Mouse (Mus musculus): ENCODE data around the gene Uck2.

DNA sequence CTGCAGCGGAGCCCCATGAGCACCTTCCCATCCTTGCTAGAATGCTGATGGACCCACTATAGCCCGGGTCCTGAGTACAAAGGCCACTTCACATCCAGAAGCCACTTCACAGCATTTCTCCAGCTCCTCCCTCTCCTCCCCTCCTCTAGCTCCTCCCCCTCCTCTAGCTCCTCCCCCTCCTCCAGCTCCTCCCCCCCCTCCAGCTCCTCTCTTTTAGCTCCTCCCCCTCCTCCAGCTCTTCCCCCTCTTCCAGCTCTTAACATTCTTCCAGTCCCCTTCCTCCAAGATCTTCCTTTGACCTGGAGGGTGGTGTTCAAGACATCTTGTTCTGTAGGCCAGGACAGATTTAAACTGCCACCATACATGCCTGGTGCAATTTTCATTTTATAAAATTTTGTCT lies 15.0 kb upstream of the Uck2 start:
- no peak for TF ChIP-seq CTCF (conservative IDR thresholded peaks at IDR 0.05; ENCODE audit: low read length)
- no peak for TF ChIP-seq POU5F1 (IDR thresholded peaks at IDR 0.05; ENCODE audit: borderline replicate concordance, low read length)
- no peak for TF ChIP-seq NANOG (IDR thresholded peaks at IDR 0.05; ENCODE audit: borderline replicate concordance, low read length)

Measured in E14TG2a.4 (cell line).